Comparison of ENCODE assay signal across 8 mouse cellular contexts in the genomic region with DNA sequence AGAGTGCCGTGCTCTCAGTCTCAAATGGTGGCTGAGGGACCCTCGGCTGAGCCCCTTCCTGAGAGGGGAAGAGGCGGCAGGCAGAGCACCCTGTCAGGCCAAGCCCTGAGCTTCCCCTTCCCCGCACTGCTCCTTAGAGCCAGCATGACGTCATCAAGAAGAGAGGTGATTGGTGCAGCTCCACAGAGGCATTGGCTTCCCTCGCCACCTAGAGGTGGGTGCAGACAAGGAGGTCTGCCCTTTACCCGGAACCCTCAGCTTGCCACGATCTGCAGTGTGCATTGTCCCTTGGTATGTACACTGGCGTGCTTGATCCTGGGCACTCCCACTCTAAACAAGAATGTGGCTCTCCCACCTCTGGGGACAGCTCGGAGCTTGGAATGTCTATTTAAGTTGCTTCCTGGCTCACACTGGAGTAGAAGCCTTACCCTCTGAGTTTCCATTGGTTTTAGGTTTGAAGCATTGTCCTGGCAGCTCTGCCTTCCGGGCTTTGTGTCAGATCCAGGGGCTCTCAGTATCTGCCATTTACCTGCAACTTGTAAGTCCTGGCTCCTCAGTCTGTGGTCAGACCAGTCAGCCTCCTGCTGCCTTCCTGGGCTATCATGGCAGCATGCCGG.
DNase-seq lines count a peak whose midpoint lies in the region; ATAC-seq and TF ChIP-seq lines count a peak whose summit lies in the region.

No protein-coding gene starts in this region.

- peak overlapping the region; percentile 10; the same call in 1 of the 2 replicates for H3K9ac ChIP-seq in heart, embryonic 15.5 days

- peak overlapping the region; percentile 45 for H3K4me2 ChIP-seq in heart, embryonic 15.5 days

- H3K36me3 ChIP-seq in testis, adult 2 months (ENCODE audit: control insufficient read depth, insufficient read depth, low read length) = no peaks in the 10 kb centered on the region
- H3K36me3 ChIP-seq in heart, embryonic 15.5 days = no peaks in the 10 kb centered on the region

- 10% methylated on average over 12 of the region's 12 CpGs for WGBS in heart, embryonic 15.5 days

- peak; percentile 44; the same call in 1 of the 2 replicates for TF ChIP-seq CTCF in testis, adult 2 months (IDR thresholded peaks at IDR 0.05; ENCODE audit: control insufficient read depth, insufficient read depth, insufficient replicate concordance, low read depth, low read length)

- H3K9me3 ChIP-seq in heart, embryonic 15.5 days (replicated peaks) = no peaks in the 10 kb centered on the region

- no peak overlapping the region for H3K27ac ChIP-seq in testis, adult 2 months (ENCODE audit: control insufficient read depth, insufficient read depth, low read depth, low read length)
- peak overlapping the region; percentile 78 for H3K27ac ChIP-seq in heart, embryonic 15.5 days

- no peaks in the 10 kb centered on the region for H3K27me3 ChIP-seq in testis, adult 2 months (ENCODE audit: control insufficient read depth, insufficient read depth, low read length)
- no peaks in the 10 kb centered on the region for H3K27me3 ChIP-seq in heart, embryonic 15.5 days

- ATAC-seq in heart, embryonic 15.5 days (replicated peaks; ENCODE audit: insufficient number of reproducible peaks, insufficient read depth, low FRiP score, low read depth) = peak; percentile 73

- H3K4me1 ChIP-seq in testis, adult 2 months (ENCODE audit: control insufficient read depth, insufficient read depth, low read length) = no peaks in the 10 kb centered on the region; the same call in 1 of the 2 replicates
- H3K4me1 ChIP-seq in heart, embryonic 15.5 days (replicated peaks) = peaks cover 84% of the 10 kb centered on the region

- DNase-seq in testis, postnatal 14 days (ENCODE audit: low spot score) = no peak
- DNase-seq in embryo, embryonic 11.5 days (ENCODE audit: low read depth, low spot score) = peak; percentile 66
- peak; percentile 84 for DNase-seq in kidney, postnatal 10 days
- DNase-seq in lung, postnatal 14 days = peak; percentile 78
- peak; percentile 91 for DNase-seq in retina, embryonic 14.5 days (ENCODE audit: low spot score)
- no peak for DNase-seq in cerebellum, adult 9-10 months

- TF ChIP-seq POLR2A in testis, adult 2 months (IDR thresholded peaks at IDR 0.05; ENCODE audit: control insufficient read depth, low read depth, low read length) = no peak

- no peak overlapping the region for H3K4me3 ChIP-seq in testis, adult 2 months (ENCODE audit: control insufficient read depth, low read depth, low read length)
- peak overlapping the region; percentile 13; the same call in 1 of the 2 replicates for H3K4me3 ChIP-seq in heart, embryonic 15.5 days

Comparison
In these comparisons a context has a peak if more than half of its experiments do, and no peak if none do; other contexts are left out.
1. DNase-seq: peak in embryo, embryonic 11.5 days (single experiment), kidney, postnatal 10 days (single experiment), lung, postnatal 14 days (single experiment) and retina, embryonic 14.5 days (single experiment); none in testis, postnatal 14 days (single experiment) and cerebellum, adult 9-10 months (single experiment).